Mouse (Mus musculus) MEL (cell line): ENCODE data around the gene Ctsa.

Experiments
- CHD2 ChIP-seq: IDR thresholded peaks from 2 replicates; pipeline ENCODE4 v1.6.1; 2011; ENCODE audit warnings: low read length, improper control_type of control experiment
- CTCF ChIP-seq, 3 experiments: IDR thresholded peaks in 2 of 3; conservative IDR thresholded peaks in 1 of 3; 2 replicates each; pipeline ENCODE4 v1.5.1; 2011 to 2012; ENCODE audit warnings: low read length in 3 of 3, low read depth in 2 of 3, mild to moderate bottlenecking in 2 of 3, improper control_type of control experiment in 1 of 3, inconsistent platforms in 1 of 3, mixed read lengths in 1 of 3, moderate library complexity in 1 of 3; ENCODE audit not compliant: control insufficient read depth in 1 of 3, insufficient read depth in 1 of 3, poor library complexity in 1 of 3, severe bottlenecking in 1 of 3
- EP300 ChIP-seq, 2 experiments: IDR thresholded peaks; 2 replicates each; pipeline ENCODE4 v1.6.1; 2011; ENCODE audit warnings: improper control_type of control experiment in 2 of 2, low read length in 2 of 2, low read depth in 1 of 2, mild to moderate bottlenecking in 1 of 2
- KAT2A ChIP-seq: conservative IDR thresholded peaks from 2 replicates; pipeline ENCODE4 v1.6.1; 2012; ENCODE audit warnings: low read depth, low read length, improper control_type of control experiment, inconsistent platforms
- MEF2A ChIP-seq: IDR thresholded peaks from 2 replicates; pipeline ENCODE4 v1.6.1; 2014; ENCODE audit warnings: low read depth, mild to moderate bottlenecking, inconsistent platforms, low read length, improper control_type of control experiment; ENCODE audit not compliant: poor library complexity, insufficient replicate concordance, severe bottlenecking; ENCODE audit errors: extremely low read depth
- MYB ChIP-seq: IDR thresholded peaks from 2 replicates; pipeline ENCODE4 v1.6.1; 2011; ENCODE audit warnings: mild to moderate bottlenecking, low read depth, low read length, improper control_type of control experiment
- POLR2A ChIP-seq, 2 experiments: IDR thresholded peaks; 2 replicates each; pipeline ENCODE4 v1.6.1; 2011 to 2012; ENCODE audit warnings: low read length in 2 of 2, mild to moderate bottlenecking in 2 of 2, control low read depth in 1 of 2, improper control_type of control experiment in 1 of 2, low read depth in 1 of 2, moderate library complexity in 1 of 2; ENCODE audit not compliant: control insufficient read depth in 1 of 2, insufficient read depth in 1 of 2, poor library complexity in 1 of 2
- POLR2AphosphoS2 ChIP-seq: IDR thresholded peaks from 2 replicates; pipeline ENCODE4 v1.6.1; 2011; ENCODE audit warnings: low read length, improper control_type of control experiment
- TCF12 ChIP-seq: IDR thresholded peaks from 2 replicates; pipeline ENCODE4 v1.6.1; 2014; ENCODE audit warnings: low read depth, mild to moderate bottlenecking, inconsistent platforms, low read length, improper control_type of control experiment, moderate library complexity
- ZC3H11A ChIP-seq: IDR thresholded peaks from 2 replicates; pipeline ENCODE4 v1.6.1; 2012; ENCODE audit warnings: low read depth, mild to moderate bottlenecking, inconsistent platforms, low read length, improper control_type of control experiment
- ZNF384 ChIP-seq: IDR thresholded peaks from 2 replicates; pipeline ENCODE4 v1.6.1; 2012; ENCODE audit warnings: low read depth, mild to moderate bottlenecking, inconsistent platforms, low read length, improper control_type of control experiment

GRCm38 (mm10) chr2:164823969-164824368 is 8.7 kb upstream of the Ctsa start:
- TF ChIP-seq CTCF (IDR thresholded peaks at IDR 0.05 in 2 of 3, conservative IDR thresholded peaks at IDR 0.05 in 1 of 3; ENCODE audit: control insufficient read depth in 1 of 3, insufficient read depth in 1 of 3, low read depth in 2 of 3, low read length in 3 of 3, poor library complexity in 1 of 3, severe bottlenecking in 1 of 3): no peak
- no peak for TF ChIP-seq POLR2A (IDR thresholded peaks at IDR 0.05; ENCODE audit: control insufficient read depth in 1 of 2, insufficient read depth in 1 of 2, low read depth in 1 of 2, low read length in 2 of 2, poor library complexity in 1 of 2)
- no peak for TF ChIP-seq MYB
- TF ChIP-seq MEF2A: no peak
- TF ChIP-seq EP300 (IDR thresholded peaks at IDR 0.05; ENCODE audit: low read depth in 1 of 2, low read length in 2 of 2): no peak
- no peak for TF ChIP-seq TCF12
- TF ChIP-seq POLR2AphosphoS2: no peak
- no peak for TF ChIP-seq KAT2A
- no peak for TF ChIP-seq ZNF384
- no peak for TF ChIP-seq CHD2
- no peak for TF ChIP-seq ZC3H11A
